In genomic region chr15:101929087-101929486, GRCm38 (mm10) we compare ENCODE assay signal across 11 mouse cellular contexts. TPM values are rescaled to one million over a fixed set of nuclear protein-coding genes. Genes with fewer than 3 reads are reported as not detected.
A peak's percentile ranks its signal among the peaks of the same experiment; 100 is the strongest.
DNase-seq lines count a peak whose midpoint lies in the region; ATAC-seq and TF ChIP-seq lines count a peak whose summit lies in the region.
"Had no signal": no experiment of that assay in that cellular context is flagged by ENCODE, and none has a peak within 500 bp of the region (broad histone marks: within the 10 kb centered on the region; RNA-seq: fewer than 3 reads in every experiment).

No protein-coding gene starts in this region.

- TF ChIP-seq CTCF in cerebellum, adult 2 months (IDR thresholded peaks at IDR 0.05; ENCODE audit: borderline replicate concordance, insufficient read depth, low read depth, low read length): no peak

- no peak overlapping the region for H3K27ac ChIP-seq in hindbrain, embryonic 12.5 days
- H3K27ac ChIP-seq in hindbrain, embryonic 16.5 days (ENCODE audit: low read depth, low read length): no peak overlapping the region
- H3K27ac ChIP-seq in cerebellum, adult 2 months (ENCODE audit: insufficient read depth, low read length): no peak overlapping the region
- H3K27ac ChIP-seq: limb, embryonic 15.5 days had no signal

- H3K27me3 ChIP-seq in hindbrain, embryonic 12.5 days: peaks cover 12% of the 10 kb centered on the region
- H3K27me3 ChIP-seq in hindbrain, embryonic 16.5 days (replicated peaks; ENCODE audit: control insufficient read depth, insufficient read depth, low read length): no peaks in the 10 kb centered on the region
- no peaks in the 10 kb centered on the region for H3K27me3 ChIP-seq in cerebellum, adult 2 months (ENCODE audit: control insufficient read depth, insufficient read depth, low read length)

- H3K36me3 ChIP-seq in hindbrain, embryonic 12.5 days: no peaks in the 10 kb centered on the region
- no peaks in the 10 kb centered on the region for H3K36me3 ChIP-seq in hindbrain, embryonic 16.5 days (ENCODE audit: control insufficient read depth, insufficient read depth, low read length)
- H3K36me3 ChIP-seq: limb, embryonic 15.5 days had no signal

- H3K9me3 ChIP-seq in hindbrain, embryonic 12.5 days (replicated peaks): no peaks in the 10 kb centered on the region
- H3K9me3 ChIP-seq in hindbrain, embryonic 16.5 days (ENCODE audit: control insufficient read depth, low read length): no peaks in the 10 kb centered on the region
- H3K9me3 ChIP-seq: limb, embryonic 15.5 days had no signal

- DNase-seq in ES-CJ7 (ENCODE audit: low read depth, low spot score): peak; percentile 26
- DNase-seq in adipocyte (ENCODE audit: low spot score): peak; percentile 50
- peak; percentile 18 to 61 for DNase-seq in kidney, postnatal 25 days
- no peak for DNase-seq in cerebellum, adult 2 months
- no peak for DNase-seq in testis, postnatal 10 days (ENCODE audit: low spot score)
- DNase-seq: right cerebral cortex, postnatal 4 days had no signal

- 17% methylated on average over 9 of the region's 9 CpGs for WGBS in hindbrain, embryonic 12.5 days
- 26% methylated on average over 9 of the region's 9 CpGs for WGBS in hindbrain, embryonic 16.5 days
- 34% methylated on average over 9 of the region's 9 CpGs for WGBS in cerebellum, adult 2 months

- peaks cover 15% of the 10 kb centered on the region for H3K4me1 ChIP-seq in hindbrain, embryonic 12.5 days
- H3K4me1 ChIP-seq in hindbrain, embryonic 16.5 days (ENCODE audit: control insufficient read depth, insufficient read depth, low read depth, low read length): no peaks in the 10 kb centered on the region; the same call in 1 of the 2 replicates
- H3K4me1 ChIP-seq in cerebellum, adult 2 months (ENCODE audit: control insufficient read depth, insufficient read depth, low read length): peaks cover 4% of the 10 kb centered on the region; the same call in 1 of the 2 replicates

- no peak for ATAC-seq in hindbrain, embryonic 12.5 days (ENCODE audit: low FRiP score)
- ATAC-seq in hindbrain, embryonic 16.5 days: no peak

- H3K9ac ChIP-seq in hindbrain, embryonic 12.5 days: no peak overlapping the region
- H3K9ac ChIP-seq in hindbrain, embryonic 16.5 days (ENCODE audit: low read depth, low read length): no peak overlapping the region
- H3K9ac ChIP-seq: limb, embryonic 15.5 days had no signal

- no peak overlapping the region for H3K4me3 ChIP-seq in hindbrain, embryonic 12.5 days
- H3K4me3 ChIP-seq in hindbrain, embryonic 16.5 days (ENCODE audit: low read length): no peak overlapping the region
- no peak overlapping the region for H3K4me3 ChIP-seq in cerebellum, adult 2 months (replicated peaks; ENCODE audit: insufficient read depth, low read depth, low read length)
- H3K4me3 ChIP-seq: erythroblast, embryonic 14.5 days had no signal

- no peak for TF ChIP-seq POLR2A in cerebellum, adult 2 months (IDR thresholded peaks at IDR 0.05; ENCODE audit: borderline replicate concordance, insufficient read depth, low read length)

- H3K4me2 ChIP-seq in hindbrain, embryonic 12.5 days (replicated peaks): peak overlapping the region; percentile 49; the same call in 1 of the 2 replicates
- H3K4me2 ChIP-seq in hindbrain, embryonic 16.5 days (ENCODE audit: low read length): no peak overlapping the region

RNA-seq across cellular contexts. Expression of gene Krt4, which starts 4.6 kb away (rescaled TPM):
- 0.21 TPM in 1 of 2 replicates, not detected in the other for polyA plus RNA-seq in hindbrain, embryonic 12.5 days (2016; fragmentation: Nextera tagmentation; extraction: Ambion mirVana)
- 0.09 TPM in 1 of 2 replicates, not detected in the other for polyA plus RNA-seq in hindbrain, embryonic 16.5 days (2015; fragmentation: Nextera tagmentation; extraction: Ambion mirVana)
- 0.05 TPM in 1 of 2 replicates, not detected in the other for polyA plus RNA-seq in cerebellum, adult 2 months (2012; rRNA removed)
- polyA plus RNA-seq: erythroblast, embryonic 14.5 days; neural tube, embryonic 11.5 days had no signal

RNA-seq across cellular contexts. Expression of gene Krt79, which starts 11.0 kb away (rescaled TPM):
- not detected in 2 replicates for polyA plus RNA-seq in hindbrain, embryonic 12.5 days (2016; fragmentation: Nextera tagmentation; extraction: Ambion mirVana)
- polyA plus RNA-seq in hindbrain, embryonic 16.5 days (2015; fragmentation: Nextera tagmentation; extraction: Ambion mirVana): 0.65 and 0.83 TPM in 2 replicates
- not detected in 2 replicates for polyA plus RNA-seq in cerebellum, adult 2 months (2012; rRNA removed)
- polyA plus RNA-seq: erythroblast, embryonic 14.5 days had no signal

RNA-seq across cellular contexts. Expression of gene Krt78, which starts 25.0 kb away (rescaled TPM):
- not detected in 2 replicates for polyA plus RNA-seq in hindbrain, embryonic 12.5 days (2016; fragmentation: Nextera tagmentation; extraction: Ambion mirVana)
- 0.08 TPM in 1 of 2 replicates, not detected in the other for polyA plus RNA-seq in hindbrain, embryonic 16.5 days (2015; fragmentation: Nextera tagmentation; extraction: Ambion mirVana)
- 0.03 TPM in 1 of 2 replicates, not detected in the other for polyA plus RNA-seq in cerebellum, adult 2 months (2012; rRNA removed)
- polyA plus RNA-seq: neural tube, embryonic 11.5 days had no signal

RNA-seq across cellular contexts. Expression of gene Krt76, which starts 36.4 kb away (rescaled TPM):
- polyA plus RNA-seq in hindbrain, embryonic 12.5 days (2016; fragmentation: Nextera tagmentation; extraction: Ambion mirVana): not detected in 2 replicates
- not detected in 2 replicates for polyA plus RNA-seq in hindbrain, embryonic 16.5 days (2015; fragmentation: Nextera tagmentation; extraction: Ambion mirVana)
- polyA plus RNA-seq in cerebellum, adult 2 months (2012; rRNA removed): 0.05 TPM in 1 of 2 replicates, not detected in the other
- polyA plus RNA-seq: erythroblast, embryonic 14.5 days; neural tube, embryonic 11.5 days had no signal

RNA-seq across cellular contexts. Expression of gene Krt77, which starts 59.6 kb away (rescaled TPM):
- not detected in 2 replicates for polyA plus RNA-seq in hindbrain, embryonic 12.5 days (2016; fragmentation: Nextera tagmentation; extraction: Ambion mirVana)
- 0.53 and 0.56 TPM in 2 replicates for polyA plus RNA-seq in hindbrain, embryonic 16.5 days (2015; fragmentation: Nextera tagmentation; extraction: Ambion mirVana)
- 0.26 and 0.49 TPM in 2 replicates for polyA plus RNA-seq in cerebellum, adult 2 months (2012; rRNA removed)
- polyA plus RNA-seq: erythroblast, embryonic 14.5 days; neural tube, embryonic 11.5 days had no signal

Comparison
In these comparisons a context has a peak if more than half of its experiments do, and no peak if none do; other contexts are left out.
1. DNase-seq: peak in ES-CJ7 (single experiment), adipocyte (single experiment) and kidney, postnatal 25 days (2 of 2); none in cerebellum, adult 2 months (0 of 2) and testis, postnatal 10 days (single experiment).